Mouse (Mus musculus): Measurements from ENCODE around the gene Hif1an.

Hif1an gene

DNA sequence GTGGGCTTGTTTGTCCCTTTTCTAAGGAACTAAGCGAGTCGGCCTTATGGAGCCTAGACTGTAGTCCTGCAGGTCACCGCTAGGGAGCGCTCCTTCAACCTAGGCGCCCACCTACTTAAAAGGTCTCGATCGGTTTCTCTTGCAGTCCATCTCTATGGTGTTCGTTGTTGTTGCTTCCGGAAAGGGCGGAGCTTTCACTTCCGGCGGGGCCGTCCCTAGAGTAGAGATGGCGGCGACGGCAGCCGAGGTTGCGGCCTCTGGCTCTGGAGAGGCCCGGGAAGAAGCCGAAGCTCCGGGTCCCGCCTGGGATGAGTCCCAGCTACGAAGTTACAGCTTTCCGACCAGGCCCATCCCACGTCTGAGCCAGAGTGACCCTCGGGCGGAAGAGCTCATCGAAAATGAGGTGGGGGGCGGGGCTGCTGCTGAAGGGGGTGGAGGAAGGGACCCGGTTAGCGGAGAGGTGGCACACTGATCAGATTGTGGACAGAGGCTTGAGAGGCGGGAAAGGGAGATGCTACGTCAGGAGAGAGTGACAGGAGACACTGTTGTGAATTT lies at the start of gene Hif1an:
Gene Hif1an (plus strand): TSS at position 199 of the 555 bp plus-strand sequence.
- peak; percentile 96 for DNase-seq (ENCODE audit: low read depth, low spot score)

DNA sequence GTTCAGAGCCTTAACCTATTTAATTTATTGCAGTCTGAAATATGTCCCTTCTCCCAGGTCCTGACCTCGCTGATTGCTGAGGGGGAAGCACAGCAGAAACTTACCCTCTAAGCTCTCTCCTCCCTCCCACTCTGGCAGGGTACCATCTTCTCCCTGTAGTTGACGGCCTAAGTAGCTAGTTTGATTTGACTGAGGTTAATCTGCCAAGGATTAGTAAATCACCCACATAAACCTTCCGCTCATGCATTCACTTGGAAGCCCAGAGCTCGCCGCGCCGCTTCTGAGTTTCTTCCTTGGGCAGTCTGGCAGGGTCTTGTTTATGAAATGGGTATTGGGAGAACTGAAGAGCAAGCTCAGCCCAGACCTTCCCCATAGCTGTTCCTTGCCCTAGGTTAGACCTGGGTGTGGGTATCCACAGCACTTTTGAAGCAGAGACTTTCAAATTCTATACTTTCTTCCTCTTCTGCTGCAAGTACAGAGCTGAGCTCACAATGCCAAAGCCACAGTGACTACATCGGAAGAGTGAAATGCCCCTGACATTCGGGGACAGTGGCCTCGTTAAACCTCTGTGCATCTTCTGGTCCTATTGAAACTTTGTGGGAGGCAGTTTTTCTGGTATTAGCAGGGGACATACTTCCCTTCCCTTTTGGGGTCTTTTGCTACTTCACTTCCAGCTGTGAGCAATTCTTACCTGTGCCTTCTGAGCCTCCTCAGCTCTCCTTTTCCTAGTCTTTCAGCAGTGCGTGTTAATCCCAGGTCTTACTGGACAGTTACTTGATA lies 49.4 kb upstream of the Hif1an start:
- DNase-seq (ENCODE audit: low read depth, low spot score), result no peak

DNA sequence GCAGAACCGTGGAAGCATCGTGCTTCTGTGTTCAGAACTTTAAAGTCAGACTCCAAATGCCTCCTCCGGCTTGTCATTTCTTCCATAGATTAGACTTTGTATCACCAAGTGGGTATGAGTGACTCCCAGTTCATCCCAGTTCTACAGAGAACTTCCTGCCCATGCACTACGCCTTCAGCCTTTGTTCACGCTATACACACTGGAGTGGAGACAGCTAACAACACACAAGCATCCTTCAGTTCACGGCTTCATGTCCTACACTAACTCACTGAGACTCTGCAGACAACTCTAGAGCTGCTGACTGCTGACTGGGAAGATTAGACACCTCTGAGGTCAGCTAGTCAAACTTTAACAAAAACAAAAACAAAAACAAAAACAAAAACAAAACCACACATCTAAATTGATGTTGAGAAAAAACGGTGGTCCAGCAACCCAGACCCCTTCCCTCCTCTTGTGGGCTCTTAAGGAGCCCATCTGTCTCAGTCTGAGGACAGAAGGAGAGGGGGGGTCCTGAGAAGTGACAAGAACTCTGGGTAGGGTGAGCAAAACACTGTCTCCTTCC lies 48.6 kb upstream of the Hif1an start:
- no peak for DNase-seq (ENCODE audit: low read depth, low spot score)

DNA sequence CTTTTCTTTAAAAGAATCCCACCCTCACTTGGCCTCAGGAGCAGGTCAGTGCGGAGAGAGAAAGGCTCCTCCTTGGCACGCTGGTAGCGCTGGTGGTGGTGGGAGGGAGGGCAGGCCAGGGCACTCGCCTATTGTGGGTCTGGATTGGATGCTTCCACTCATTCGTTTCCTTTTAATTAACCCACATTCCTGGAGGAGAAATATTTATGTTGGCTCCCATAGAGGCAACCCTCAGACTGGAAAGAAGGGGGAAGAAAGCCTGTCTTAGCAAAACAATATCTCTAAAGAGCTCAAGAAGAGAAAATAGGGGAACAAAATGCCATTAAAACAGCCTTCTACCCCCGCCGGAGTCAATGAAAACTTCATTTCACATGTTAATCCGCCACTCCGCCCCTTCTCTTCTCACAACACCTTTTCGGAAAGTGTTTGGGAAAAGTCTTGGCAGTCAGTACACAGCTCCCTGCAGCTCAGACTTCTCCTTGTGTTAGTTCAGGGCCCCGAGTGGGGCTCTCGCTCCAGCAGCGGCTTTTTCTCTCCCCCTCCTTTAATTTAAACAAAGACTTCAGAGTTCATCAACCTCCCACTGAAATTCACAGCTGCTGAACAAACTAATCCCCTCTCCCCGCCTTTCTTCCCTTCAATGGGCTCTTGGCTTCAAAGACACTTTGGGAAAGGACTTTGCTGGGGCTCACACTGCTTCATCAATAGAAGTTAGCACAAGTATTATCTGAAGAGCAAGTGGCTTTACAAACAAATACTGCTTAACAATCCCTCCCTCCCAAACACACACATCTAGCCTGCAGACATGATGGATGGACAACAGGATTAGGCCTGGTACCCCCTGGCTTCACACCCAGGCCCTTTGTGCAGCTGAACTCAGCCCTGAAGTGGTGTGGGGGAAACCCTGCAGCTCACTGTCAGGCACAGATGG lies 47.9 kb upstream of the Hif1an start:
- DNase-seq (ENCODE audit: low read depth, low spot score), result no peak

- no peak for DNase-seq (ENCODE audit: low read depth, low spot score)
Measured at GRCm38 (mm10) chr19:44515769-44516168, 46.9 kb upstream of the Hif1an start.

GRCm38 (mm10) chr19:44517996-44518768 lies 44.5 kb upstream of the Hif1an start:
- DNase-seq (ENCODE audit: low read depth, low spot score), result no peak

GRCm38 (mm10) chr19:44519152-44519551 lies 43.5 kb upstream of the Hif1an start:
- no peak for DNase-seq (ENCODE audit: low read depth, low spot score)

GRCm38 (mm10) chr19:44525551-44526205 lies 37.0 kb upstream of the Hif1an start:
- no peak for DNase-seq (ENCODE audit: low read depth, low spot score)

DNA sequence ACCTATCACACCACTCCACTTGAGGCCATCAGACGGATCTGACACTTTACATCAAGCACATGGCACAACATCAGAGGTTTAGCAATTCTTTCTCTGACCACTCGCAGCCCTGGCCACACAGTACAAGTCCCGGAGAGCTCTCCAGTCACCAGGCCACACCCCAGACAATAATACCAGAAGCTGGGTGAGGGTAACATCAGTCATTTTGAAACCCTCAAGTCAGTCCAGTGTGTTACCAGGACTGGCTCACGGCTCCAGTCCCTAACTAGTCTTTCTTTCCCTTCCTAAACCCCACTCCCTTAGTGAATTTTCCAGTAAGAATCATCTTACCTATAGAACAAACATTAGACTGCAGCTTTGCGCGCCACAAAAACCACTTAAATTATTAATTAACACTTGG lies 32.6 kb upstream of the Hif1an start:
- DNase-seq (ENCODE audit: low read depth, low spot score), result no peak

- DNase-seq (ENCODE audit: low read depth, low spot score), result no peak
Measured at GRCm38 (mm10) chr19:44535376-44535775, 27.3 kb upstream of the Hif1an start.

DNA sequence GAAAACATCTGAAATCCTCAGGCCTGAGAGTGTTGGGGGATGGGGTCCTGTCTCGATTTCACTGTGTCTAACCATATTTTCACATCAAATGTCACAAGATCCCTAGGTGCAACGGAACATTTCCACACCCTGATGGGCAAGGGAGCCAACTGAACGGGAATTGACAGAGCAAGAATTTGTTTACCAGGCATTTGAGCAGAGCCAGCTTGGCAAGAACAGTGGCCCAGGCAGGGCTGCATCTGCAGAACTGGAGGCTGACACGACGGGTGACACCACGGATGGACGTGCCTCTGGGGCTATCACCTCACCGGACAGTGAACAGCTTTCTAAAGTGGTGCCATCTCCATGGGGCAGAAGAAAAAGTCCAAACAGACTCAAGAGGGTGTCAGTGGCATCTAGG lies 25.2 kb upstream of the Hif1an start:
- DNase-seq (ENCODE audit: low read depth, low spot score), result no peak

DNA sequence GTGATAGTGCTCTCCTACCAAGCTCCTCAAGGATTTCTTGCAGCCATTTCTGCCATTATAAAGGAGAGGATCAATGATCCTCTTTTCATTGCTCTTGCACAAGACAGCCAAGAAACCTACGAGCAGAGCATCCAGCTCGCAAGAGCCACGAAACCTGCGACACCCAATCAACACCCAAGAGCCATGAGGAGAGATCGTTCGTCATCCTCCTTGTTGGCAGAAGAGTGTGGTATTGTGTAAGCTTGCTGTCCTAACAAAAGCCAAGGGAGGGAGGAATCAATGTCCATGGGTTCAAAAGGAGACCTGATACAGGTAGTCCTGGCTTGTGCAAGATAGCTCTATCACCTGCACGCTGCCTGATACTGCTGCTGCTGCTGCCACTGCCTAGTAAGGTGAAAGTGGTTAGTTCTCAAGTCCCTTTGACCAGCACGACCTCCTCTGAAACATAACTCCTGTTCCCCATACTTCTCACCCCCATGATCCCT lies 19.9 kb upstream of the Hif1an start:
- DNase-seq (ENCODE audit: low read depth, low spot score), result no peak

- no peak for DNase-seq (ENCODE audit: low read depth, low spot score)
Measured at GRCm38 (mm10) chr19:44544372-44544771, 18.3 kb upstream of the Hif1an start.

GRCm38 (mm10) chr19:44544775-44545174 lies 17.9 kb upstream of the Hif1an start:
- DNase-seq (ENCODE audit: low read depth, low spot score), result peak; percentile 43

DNA sequence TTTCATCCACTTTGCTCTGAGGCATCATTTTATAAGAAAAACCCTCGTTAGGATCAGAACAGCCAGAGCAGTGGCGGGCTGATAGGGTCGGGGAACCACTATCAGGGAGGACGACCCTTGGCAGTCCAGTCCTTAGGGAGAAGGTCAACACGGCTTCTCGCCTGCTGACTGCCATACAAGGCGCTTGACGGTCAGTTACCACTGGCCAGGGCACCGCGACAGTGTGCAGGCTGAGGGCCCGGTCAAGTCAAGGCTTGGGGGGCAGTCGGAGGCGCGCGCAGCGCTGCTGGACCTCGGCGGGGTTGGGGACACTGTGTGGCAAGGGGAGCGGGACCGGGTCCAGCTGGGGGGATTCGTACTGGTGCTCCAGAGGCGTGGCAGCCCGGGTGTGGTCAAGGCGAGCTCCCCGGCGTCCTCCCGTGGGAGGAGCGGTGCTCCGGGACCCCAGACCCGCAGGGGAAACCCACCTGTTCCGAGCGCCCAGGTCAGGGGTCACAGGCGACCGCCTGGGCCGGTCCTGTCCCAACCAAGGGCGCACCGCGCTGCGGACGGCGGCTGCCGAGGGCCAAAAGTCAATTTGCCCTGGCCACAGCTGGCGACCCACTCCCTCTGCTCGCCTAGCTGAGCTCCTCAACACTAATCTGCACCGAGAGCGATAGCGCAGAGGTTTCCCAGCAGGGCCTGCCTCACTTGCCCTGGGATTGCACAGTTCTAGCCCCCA lies 17.2 kb upstream of the Hif1an start, which contains the start of gene Sec31b:
Gene Sec31b (minus strand): TSS at position 544 of the 721 bp plus-strand sequence.
- no peak for DNase-seq (ENCODE audit: low read depth, low spot score)

DNA sequence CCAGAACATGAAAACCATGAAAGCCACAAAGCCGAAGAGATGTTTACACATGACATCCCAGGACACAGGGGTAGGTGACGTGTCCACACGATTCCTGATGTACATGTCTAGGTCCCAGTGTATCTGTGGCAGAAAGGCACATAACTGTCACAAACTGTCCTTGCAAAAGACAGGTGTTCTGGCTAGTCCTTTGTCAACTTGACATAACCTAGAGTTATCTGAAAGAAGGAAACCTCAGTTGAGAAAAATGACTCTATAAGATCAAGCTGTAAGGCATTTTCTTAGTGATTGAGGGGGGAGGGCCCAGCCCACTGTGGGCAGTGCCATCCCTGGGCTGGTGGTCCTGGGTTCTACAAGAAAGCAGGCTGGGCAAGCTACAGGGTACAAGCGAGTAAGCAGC lies 9.9 kb upstream of the Hif1an start, which contains the start of gene Gm20538:
Gene Gm20538 (minus strand): TSS at position 101 of the 400 bp plus-strand sequence.
- no peak for DNase-seq (ENCODE audit: low read depth, low spot score)

DNA sequence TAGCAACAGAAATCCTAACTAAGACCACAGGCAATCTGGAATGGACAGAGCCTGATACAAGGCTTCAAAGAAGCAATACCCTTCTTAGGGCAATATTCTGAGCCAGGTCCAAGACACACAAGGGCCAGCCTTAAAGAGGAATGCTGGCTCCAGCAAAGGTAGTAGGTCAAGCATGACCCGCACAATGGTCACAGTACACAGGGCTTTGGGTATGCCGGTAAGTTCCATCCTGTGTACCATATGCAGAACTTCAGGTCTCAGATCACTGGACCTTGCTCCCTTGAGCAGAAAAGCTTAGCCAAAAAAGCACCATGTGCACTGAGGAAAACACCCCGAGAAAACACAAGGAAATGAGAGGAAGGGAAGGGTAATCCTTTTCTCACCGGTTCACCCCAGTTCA lies 9.4 kb upstream of the Hif1an start:
- no peak for DNase-seq (ENCODE audit: low read depth, low spot score)

GRCm38 (mm10) chr19:44554490-44554860 lies 8.2 kb upstream of the Hif1an start:
- peak; percentile 2 for DNase-seq (ENCODE audit: low read depth, low spot score)

GRCm38 (mm10) chr19:44554861-44555590 lies 7.6 kb upstream of the Hif1an start, which contains the start of gene Ndufb8:
Gene Ndufb8, minus strand, starts transcription at chr19:44555440.
- peak; percentile 87 for DNase-seq (ENCODE audit: low read depth, low spot score)

Measured in telencephalon, adult 2 months (tissue).